21 mouse cellular contexts compared by ENCODE assay signal in genomic region chr9:86829034-86829433, GRCm38 (mm10). TPM values are rescaled to one million over a fixed set of nuclear protein-coding genes. Genes with fewer than 3 reads are reported as not detected.
DNase-seq lines count a peak whose midpoint lies in the region; ATAC-seq and TF ChIP-seq lines count a peak whose summit lies in the region.
"Had no signal": no experiment of that assay in that cellular context is flagged by ENCODE, and none has a peak within 500 bp of the region (broad histone marks: within the 10 kb centered on the region; RNA-seq: fewer than 3 reads in every experiment).

No protein-coding gene starts in this region.

- no peaks in the 10 kb centered on the region for H3K4me1 ChIP-seq in forebrain, embryonic 14.5 days (ENCODE audit: control insufficient read depth, insufficient read depth, low read length)
- H3K4me1 ChIP-seq in forebrain, embryonic 15.5 days: no peaks in the 10 kb centered on the region
- peaks cover 16% of the 10 kb centered on the region for H3K4me1 ChIP-seq in midbrain, embryonic 10.5 days
- no peaks in the 10 kb centered on the region for H3K4me1 ChIP-seq in midbrain, postnatal 0 days (ENCODE audit: insufficient read depth, low read length)
- H3K4me1 ChIP-seq: embryonic facial prominence, embryonic 15.5 days; heart, embryonic 10.5 days; liver, embryonic 15.5 days had no signal

- DNase-seq in forebrain, embryonic 14.5 days (ENCODE audit: low spot score): peak; percentile 27
- peak; percentile 21 for DNase-seq in embryo, embryonic 10.5 days (ENCODE audit: low spot score)
- DNase-seq in midbrain, embryonic 10.5 days (ENCODE audit: low spot score): peak; percentile 43
- peak; percentile 13 for DNase-seq in midbrain, postnatal 0 days (ENCODE audit: low spot score)
- no peak for DNase-seq in frontal cortex, postnatal 14 days (ENCODE audit: low spot score in 2 of 2)
- no peak for DNase-seq in spleen, postnatal 14 days (ENCODE audit: low spot score in 2 of 2)
- DNase-seq in heart, adult 8-10 months (ENCODE audit: low spot score): no peak
- DNase-seq: cerebellum, adult 2 months; cerebellum, postnatal 36 days; gastrocnemius, adult 2 months; kidney, adult 8-10 months; kidney, postnatal 14 days; right cerebral cortex, postnatal 25 days; thymus, adult 2 months had no signal

- H3K4me2 ChIP-seq in forebrain, embryonic 14.5 days (ENCODE audit: low read length): no peak overlapping the region
- H3K4me2 ChIP-seq in forebrain, embryonic 15.5 days (replicated peaks): no peak overlapping the region
- no peak overlapping the region for H3K4me2 ChIP-seq in midbrain, postnatal 0 days (ENCODE audit: low read depth, low read length, poor library complexity, severe bottlenecking)
- H3K4me2 ChIP-seq: embryonic facial prominence, embryonic 15.5 days; liver, embryonic 15.5 days had no signal

- TF ChIP-seq CTCF in midbrain, postnatal 0 days (IDR thresholded peaks at IDR 0.05): no peak

- H3K9ac ChIP-seq in forebrain, embryonic 14.5 days (ENCODE audit: low read length): no peak overlapping the region
- H3K9ac ChIP-seq in forebrain, embryonic 15.5 days (replicated peaks): no peak overlapping the region
- H3K9ac ChIP-seq in midbrain, postnatal 0 days (replicated peaks; ENCODE audit: low read length, poor library complexity, severe bottlenecking): no peak overlapping the region
- H3K9ac ChIP-seq: embryonic facial prominence, embryonic 15.5 days; liver, embryonic 15.5 days had no signal

- H3K36me3 ChIP-seq in forebrain, embryonic 14.5 days (ENCODE audit: control insufficient read depth, insufficient read depth, low read length): peaks cover 16% of the 10 kb centered on the region
- peaks cover 40% of the 10 kb centered on the region for H3K36me3 ChIP-seq in forebrain, embryonic 15.5 days
- H3K36me3 ChIP-seq in midbrain, embryonic 10.5 days: no peaks in the 10 kb centered on the region
- H3K36me3 ChIP-seq in midbrain, postnatal 0 days (ENCODE audit: insufficient read depth, low read length): peaks cover 31% of the 10 kb centered on the region
- H3K36me3 ChIP-seq: embryonic facial prominence, embryonic 15.5 days; heart, embryonic 10.5 days; liver, embryonic 15.5 days had no signal

- no peaks in the 10 kb centered on the region; the same call in 1 of the 2 replicates for H3K9me3 ChIP-seq in forebrain, embryonic 14.5 days (replicated peaks; ENCODE audit: control insufficient read depth, low read length)
- H3K9me3 ChIP-seq in forebrain, embryonic 15.5 days: no peaks in the 10 kb centered on the region
- H3K9me3 ChIP-seq in midbrain, embryonic 10.5 days (replicated peaks): no peaks in the 10 kb centered on the region
- no peaks in the 10 kb centered on the region for H3K9me3 ChIP-seq in midbrain, postnatal 0 days (ENCODE audit: low read length)
- H3K9me3 ChIP-seq: embryonic facial prominence, embryonic 15.5 days; heart, embryonic 10.5 days; liver, embryonic 15.5 days had no signal

- H3K4me3 ChIP-seq in forebrain, embryonic 14.5 days (ENCODE audit: low read depth, low read length): no peak overlapping the region
- H3K4me3 ChIP-seq in forebrain, embryonic 15.5 days: no peak overlapping the region
- no peak overlapping the region for H3K4me3 ChIP-seq in midbrain, embryonic 10.5 days
- H3K4me3 ChIP-seq in midbrain, postnatal 0 days (ENCODE audit: low read depth, low read length): no peak overlapping the region
- H3K4me3 ChIP-seq: embryonic facial prominence, embryonic 15.5 days; gastrocnemius, adult 2 months; heart, embryonic 10.5 days; liver, embryonic 15.5 days had no signal

- no peaks in the 10 kb centered on the region for H3K27me3 ChIP-seq in forebrain, embryonic 14.5 days (replicated peaks; ENCODE audit: control insufficient read depth, insufficient read depth, low read length)
- H3K27me3 ChIP-seq in forebrain, embryonic 15.5 days: no peaks in the 10 kb centered on the region
- no peaks in the 10 kb centered on the region for H3K27me3 ChIP-seq in midbrain, embryonic 10.5 days (ENCODE audit: low read depth, poor library complexity, severe bottlenecking)
- no peaks in the 10 kb centered on the region for H3K27me3 ChIP-seq in midbrain, postnatal 0 days (ENCODE audit: insufficient read depth, low read length)
- H3K27me3 ChIP-seq: embryonic facial prominence, embryonic 15.5 days; liver, embryonic 15.5 days had no signal

- 29% methylated on average over 8 of the region's 8 CpGs for WGBS in forebrain, embryonic 14.5 days
- 29% methylated on average over 8 of the region's 8 CpGs for WGBS in forebrain, embryonic 15.5 days
- WGBS in midbrain, embryonic 10.5 days: 46% methylated on average over 8 of the region's 8 CpGs
- 26% methylated on average over 8 of the region's 8 CpGs for WGBS in midbrain, postnatal 0 days

- no peak overlapping the region for H3K27ac ChIP-seq in forebrain, embryonic 14.5 days (ENCODE audit: low read depth, low read length)
- H3K27ac ChIP-seq in forebrain, embryonic 15.5 days (replicated peaks): no peak overlapping the region
- 0 out of 2 replicates have a peak overlapping the region, but pooled peaks have one; percentile 10 for H3K27ac ChIP-seq in midbrain, embryonic 10.5 days (replicated peaks)
- peak overlapping the region; percentile 38; the same call in 1 of the 2 replicates for H3K27ac ChIP-seq in midbrain, postnatal 0 days (ENCODE audit: low read depth, low read length)
- H3K27ac ChIP-seq: embryonic facial prominence, embryonic 15.5 days; gastrocnemius, adult 2 months; heart, embryonic 10.5 days; liver, embryonic 15.5 days; macrophage had no signal

- no peak for ATAC-seq in forebrain, embryonic 14.5 days
- no peak for ATAC-seq in forebrain, embryonic 15.5 days (replicated peaks)
- ATAC-seq in midbrain, postnatal 0 days (ENCODE audit: low FRiP score): peak; percentile 64; the same call in 1 of the 2 replicates

RNA-seq across cellular contexts. Expression of gene Snap91, which starts 51.4 kb away (rescaled TPM):
- 43.1 and 55.1 TPM in 2 replicates for polyA plus RNA-seq in forebrain, embryonic 14.5 days (2014; fragmentation: Nextera tagmentation; extraction: Ambion mirVana)
- 98.4 and 101 TPM in 2 replicates for polyA plus RNA-seq in forebrain, embryonic 15.5 days (2015; fragmentation: Nextera tagmentation; extraction: Ambion mirVana)
- polyA plus RNA-seq in midbrain, embryonic 10.5 days (2016; fragmentation: Nextera tagmentation; extraction: Ambion mirVana): 6.5 and 14.5 TPM in 2 replicates
- total RNA-seq in midbrain, postnatal 0 days (2014; rRNA removed): 225 and 247 TPM in 2 replicates
- polyA plus RNA-seq in midbrain, postnatal 0 days (2015; fragmentation: Nextera tagmentation; extraction: Ambion mirVana): 158 and 161 TPM in 2 replicates
- total RNA-seq in heart, adult 8-10 months (2022): 1 to 10 TPM; 4.1 to 8.7 (median 6.3) TPM
- total RNA-seq: monocyte, adult 5-6 weeks had no signal
- polyA plus RNA-seq: C2C12, macrophage had no signal

Comparison
In these comparisons a context has a peak if more than half of its experiments do, and no peak if none do; other contexts are left out.
1. DNase-seq: peak in forebrain, embryonic 14.5 days (single experiment), embryo, embryonic 10.5 days (single experiment), midbrain, embryonic 10.5 days (single experiment) and midbrain, postnatal 0 days (single experiment); none in frontal cortex, postnatal 14 days (0 of 2), spleen, postnatal 14 days (0 of 2) and heart, adult 8-10 months (single experiment).
2. H3K27ac ChIP-seq: peak in midbrain, embryonic 10.5 days (single experiment) and midbrain, postnatal 0 days (single experiment); none in forebrain, embryonic 14.5 days (single experiment) and forebrain, embryonic 15.5 days (single experiment).